Mouse (Mus musculus) midbrain, embryonic 16.5 days (tissue): ENCODE measurements around the gene Khdc1b. TPM values are rescaled to one million over a fixed set of nuclear protein-coding genes. Genes with fewer than 3 reads are reported as not detected.

Experiments used
- polyA plus RNA-seq: library from polyadenylated mRNA; unstranded; fragments of >200 nt; fragmentation: Nextera tagmentation; extraction: Ambion mirVana; gene quantifications from 2 replicates; pipeline ENCODE4 v1.2.1, GENCODE M21; 2015

Khdc1b gene
- polyA plus RNA-seq, 1 experiment from 2014 or later = 0.13 TPM

Other genes starting within 250 kb of the Khdc1b start
- gene Tmem14a, start 165.0 kb upstream of the Khdc1b start, polyA plus RNA-seq = 18.8 and 20.7 TPM in 2 replicates
- 0.28 and 1.0 TPM in 2 replicates for gene Gsta3, start 143.0 kb upstream of the Khdc1b start, polyA plus RNA-seq
- gene Khdc1a, start 33.9 kb upstream of the Khdc1b start, polyA plus RNA-seq = not detected in 2 replicates
- not detected in 2 replicates for gene Khdc1c, start 15.2 kb upstream of the Khdc1b start, polyA plus RNA-seq